Mouse (Mus musculus): ENCODE results near the gene Zdhhc20.

GRCm38 (mm10) chr14:57787406-57787805, 102.7 kb downstream of the Zdhhc20 start:
- TF ChIP-seq CTCF (IDR thresholded peaks at IDR 0.05 in 2 of 3, conservative IDR thresholded peaks at IDR 0.05 in 1 of 3; ENCODE audit: control insufficient read depth in 1 of 3, insufficient read depth in 1 of 3, low read depth in 2 of 3, low read length in 3 of 3, poor library complexity in 1 of 3, severe bottlenecking in 1 of 3): no peak
- no peak for TF ChIP-seq CHD2 (IDR thresholded peaks at IDR 0.05; ENCODE audit: low read length)
- no peak for TF ChIP-seq ZC3H11A (IDR thresholded peaks at IDR 0.05; ENCODE audit: low read depth, low read length)
- no peak for TF ChIP-seq EP300 (IDR thresholded peaks at IDR 0.05; ENCODE audit: low read depth in 1 of 2, low read length in 2 of 2)
- no peak for TF ChIP-seq MAX (IDR thresholded peaks at IDR 0.05; ENCODE audit: low read length)
- no peak for TF ChIP-seq RCOR1 (IDR thresholded peaks at IDR 0.05; ENCODE audit: low read depth, low read length)
- no peak for TF ChIP-seq NRF1 (IDR thresholded peaks at IDR 0.05; ENCODE audit: insufficient read depth, low read depth, low read length, poor library complexity, severe bottlenecking)
- TF ChIP-seq CHD1 (IDR thresholded peaks at IDR 0.05; ENCODE audit: low read depth, low read length): no peak
- TF ChIP-seq HCFC1 (IDR thresholded peaks at IDR 0.05; ENCODE audit: low read depth, low read length): no peak
- no peak for TF ChIP-seq USF1 (IDR thresholded peaks at IDR 0.05; ENCODE audit: low read depth, low read length)
- no peak for TF ChIP-seq POLR2A (IDR thresholded peaks at IDR 0.05; ENCODE audit: control insufficient read depth in 1 of 2, insufficient read depth in 1 of 2, low read depth in 1 of 2, low read length in 2 of 2, poor library complexity in 1 of 2)
- no peak for TF ChIP-seq SMC3 (IDR thresholded peaks at IDR 0.05; ENCODE audit: low read depth, low read length)
- no peak for TF ChIP-seq MAZ (IDR thresholded peaks at IDR 0.05; ENCODE audit: low read depth, low read length)

All from MEL (cell line).